Mouse (Mus musculus) limb, embryonic 15.5 days (tissue): ENCODE data around the gene Gm10663. TPM values are rescaled to one million over a fixed set of nuclear protein-coding genes. Genes with fewer than 3 reads are reported as not detected.

Experiments
- ATAC-seq: fragments of 200-750 bp; cut with Nextera tagmentation; 2 replicates; pipeline ENCODE4 v1.8.0; 2017; ENCODE audit warnings: low read depth, moderate TSS enrichment; ENCODE audit not compliant: insufficient number of reproducible peaks, low FRiP score, low TSS enrichment
- H3K27ac ChIP-seq: fragments of 300-500 bp; sonication (generic); 2 replicates; pipeline ENCODE4 v1.5.1; 2015; ENCODE audit warnings: moderate library complexity, mild to moderate bottlenecking, inconsistent platforms
- H3K27me3 ChIP-seq: fragments of 300-500 bp; sonication (generic); 2 replicates; pipeline ENCODE4 v1.6.1; 2015; ENCODE audit warnings: inconsistent platforms
- H3K36me3 ChIP-seq: fragments of 300-500 bp; sonication (generic); 2 replicates; pipeline ENCODE4 v1.6.1; 2015; ENCODE audit warnings: inconsistent platforms
- H3K4me1 ChIP-seq: fragments of 300-500 bp; sonication (generic); 2 replicates; pipeline ENCODE4 v1.6.1; 2015; ENCODE audit warnings: inconsistent platforms
- H3K4me2 ChIP-seq: fragments of 300-500 bp; sonication (generic); 2 replicates; pipeline ENCODE4 v1.6.1; 2015; ENCODE audit warnings: mild to moderate bottlenecking, inconsistent platforms
- H3K4me3 ChIP-seq: fragments of 300-500 bp; sonication (generic); 2 replicates; pipeline ENCODE4 v1.5.1; 2015; ENCODE audit warnings: mild to moderate bottlenecking, inconsistent platforms
- H3K9ac ChIP-seq: fragments of 300-500 bp; sonication (generic); 2 replicates; pipeline ENCODE4 v1.6.1; 2015; ENCODE audit warnings: inconsistent platforms
- H3K9me3 ChIP-seq: fragments of 300-500 bp; sonication (generic); 2 replicates; pipeline ENCODE4 v1.6.1; 2016; ENCODE audit warnings: inconsistent platforms
- WGBS: fragments of 180-500 bp; shearing (Covaris S2); methylation state at CpG from one replicate; pipeline ENCODE4 v1.1.7; 2015; 5-methylcytosine and 5-hydroxymethylcytosine counted together
- polyA plus RNA-seq: library from polyadenylated mRNA; unstranded; fragments of >200 nt; fragmentation: Nextera tagmentation; extraction: Ambion mirVana; gene quantifications from 2 replicates; pipeline ENCODE4 v1.2.1, GENCODE M21; 2015

Gene Gm10663
- polyA plus RNA-seq, 1 experiment from 2014 or later, result not detected

GRCm38 (mm10) chr8:65053968-65054367, 20.9 kb upstream of the Gm10663 start:
- WGBS, result 18% methylated on average over 5 of the region's 5 CpGs
- H3K27me3 ChIP-seq, result no peaks in the 10 kb centered on the region
- H3K27ac ChIP-seq, result no peak overlapping the region
- no peak overlapping the region for H3K4me2 ChIP-seq
- no peak overlapping the region for H3K9ac ChIP-seq
- ATAC-seq, result no peak
- no peaks in the 10 kb centered on the region for H3K9me3 ChIP-seq
- no peaks in the 10 kb centered on the region for H3K36me3 ChIP-seq
- H3K4me3 ChIP-seq, result no peak overlapping the region
- peaks cover 5% of the 10 kb centered on the region; the same call in 1 of the 2 replicates for H3K4me1 ChIP-seq

GRCm38 (mm10) chr8:65056722-65057121, 18.1 kb upstream of the Gm10663 start:
- 90% methylated on average over 4 of the region's 4 CpGs for WGBS

GRCm38 (mm10) chr8:65062195-65062594, 12.6 kb upstream of the Gm10663 start:
- no peak overlapping the region for H3K27ac ChIP-seq
- 79% methylated on average over 4 of the region's 4 CpGs for WGBS
- H3K4me2 ChIP-seq, result no peak overlapping the region
- no peaks in the 10 kb centered on the region for H3K4me1 ChIP-seq
- H3K9me3 ChIP-seq, result no peaks in the 10 kb centered on the region
- no peaks in the 10 kb centered on the region for H3K27me3 ChIP-seq
- no peaks in the 10 kb centered on the region for H3K36me3 ChIP-seq
- no peak overlapping the region for H3K4me3 ChIP-seq
- ATAC-seq, result no peak
- no peak overlapping the region for H3K9ac ChIP-seq

More at GRCm38 (mm10) chr8:65056722-65057121, 18.1 kb upstream of the Gm10663 start:
- no peaks in the 10 kb centered on the region for H3K36me3 ChIP-seq
- no peaks in the 10 kb centered on the region for H3K9me3 ChIP-seq
- H3K4me1 ChIP-seq, result peaks cover 5% of the 10 kb centered on the region; the same call in 1 of the 2 replicates
- H3K4me3 ChIP-seq, result no peak overlapping the region
- no peak overlapping the region for H3K9ac ChIP-seq
- H3K27ac ChIP-seq, result no peak overlapping the region
- H3K4me2 ChIP-seq, result no peak overlapping the region
- ATAC-seq, result no peak
- H3K27me3 ChIP-seq, result no peaks in the 10 kb centered on the region

GRCm38 (mm10) chr8:65064071-65064470, 10.8 kb upstream of the Gm10663 start:
- no peak overlapping the region for H3K4me2 ChIP-seq
- H3K27ac ChIP-seq, result no peak overlapping the region
- no peaks in the 10 kb centered on the region for H3K27me3 ChIP-seq
- no peaks in the 10 kb centered on the region for H3K9me3 ChIP-seq
- H3K36me3 ChIP-seq, result no peaks in the 10 kb centered on the region
- no peaks in the 10 kb centered on the region for H3K4me1 ChIP-seq
- no peak for ATAC-seq
- 28% methylated on average over 2 of the region's 2 CpGs for WGBS
- no peak overlapping the region for H3K4me3 ChIP-seq
- H3K9ac ChIP-seq, result no peak overlapping the region

GRCm38 (mm10) chr8:65065622-65066021, 9.2 kb upstream of the Gm10663 start:
- no peak overlapping the region for H3K4me2 ChIP-seq
- no peak for ATAC-seq
- no peaks in the 10 kb centered on the region for H3K4me1 ChIP-seq
- no peak overlapping the region for H3K9ac ChIP-seq
- no peak overlapping the region for H3K27ac ChIP-seq
- 98% methylated on average over 3 of the region's 3 CpGs for WGBS
- H3K4me3 ChIP-seq, result no peak overlapping the region
- no peaks in the 10 kb centered on the region for H3K36me3 ChIP-seq
- H3K27me3 ChIP-seq, result no peaks in the 10 kb centered on the region
- no peaks in the 10 kb centered on the region for H3K9me3 ChIP-seq

GRCm38 (mm10) chr8:65067031-65067430, 7.8 kb upstream of the Gm10663 start:
- Histone ChIP-seq H3K9me3 (no peaks in the 10 kb centered on the region), H3K9ac (no peak overlapping the region), H3K27me3 (no peaks in the 10 kb centered on the region), H3K4me3 (no peak overlapping the region), H3K4me2 (no peak overlapping the region), H3K4me1 (no peaks in the 10 kb centered on the region), H3K36me3 (no peaks in the 10 kb centered on the region), H3K27ac (no peak overlapping the region)
- ATAC-seq, result no peak
- 83% methylated on average over 4 of the region's 4 CpGs for WGBS

- H3K4me2 ChIP-seq, result no peak overlapping the region
- no peaks in the 10 kb centered on the region for H3K9me3 ChIP-seq
- no peaks in the 10 kb centered on the region for H3K4me1 ChIP-seq
- H3K36me3 ChIP-seq, result no peaks in the 10 kb centered on the region
- H3K9ac ChIP-seq, result no peak overlapping the region
- H3K4me3 ChIP-seq, result no peak overlapping the region
- ATAC-seq, result no peak
- H3K27ac ChIP-seq, result no peak overlapping the region
- WGBS, result 29% methylated on average over 10 of the region's 10 CpGs
- H3K27me3 ChIP-seq, result no peaks in the 10 kb centered on the region
These were observed 7.0 kb upstream of the Gm10663 start for GRCm38 (mm10) chr8:65067694-65068472.

- Histone ChIP-seq H3K27ac (no peak overlapping the region), H3K4me3 (no peak overlapping the region), H3K9ac (no peak overlapping the region), H3K27me3 (no peaks in the 10 kb centered on the region), H3K4me1 (no peaks in the 10 kb centered on the region), H3K36me3 (no peaks in the 10 kb centered on the region), H3K4me2 (no peak overlapping the region), H3K9me3 (no peaks in the 10 kb centered on the region)
- no peak for ATAC-seq
- WGBS, result 85% methylated on average over 4 of the region's 4 CpGs
These were observed 6.4 kb upstream of the Gm10663 start for GRCm38 (mm10) chr8:65068473-65068819.

GRCm38 (mm10) chr8:65070996-65071395, 3.8 kb upstream of the Gm10663 start:
- 60% methylated on average over 4 of the region's 4 CpGs for WGBS
- no peak for ATAC-seq

GRCm38 (mm10) chr8:65080731-65081130, 5.9 kb downstream of the Gm10663 start:
- H3K36me3 ChIP-seq, result no peaks in the 10 kb centered on the region
- H3K4me1 ChIP-seq, result no peaks in the 10 kb centered on the region
- no peak overlapping the region for H3K27ac ChIP-seq
- H3K9me3 ChIP-seq, result no peaks in the 10 kb centered on the region
- no peak overlapping the region for H3K9ac ChIP-seq
- H3K4me3 ChIP-seq, result no peak overlapping the region
- H3K4me2 ChIP-seq, result no peak overlapping the region
- no peaks in the 10 kb centered on the region for H3K27me3 ChIP-seq
- ATAC-seq, result no peak
- 73% methylated on average over 9 of the region's 9 CpGs for WGBS

More at GRCm38 (mm10) chr8:65070996-65071395, 3.8 kb upstream of the Gm10663 start:
- H3K27me3 ChIP-seq, result no peaks in the 10 kb centered on the region
- no peak overlapping the region for H3K9ac ChIP-seq
- H3K4me2 ChIP-seq, result no peak overlapping the region
- no peak overlapping the region for H3K27ac ChIP-seq
- no peaks in the 10 kb centered on the region for H3K36me3 ChIP-seq
- H3K4me3 ChIP-seq, result no peak overlapping the region
- H3K9me3 ChIP-seq, result no peaks in the 10 kb centered on the region
- no peaks in the 10 kb centered on the region for H3K4me1 ChIP-seq

GRCm38 (mm10) chr8:65085680-65086079, 10.8 kb downstream of the Gm10663 start:
- no peak overlapping the region for H3K9ac ChIP-seq

GRCm38 (mm10) chr8:65087711-65088110, 12.9 kb downstream of the Gm10663 start:
- WGBS, result 40% methylated on average over 8 of the region's 8 CpGs
- no peak overlapping the region for H3K4me2 ChIP-seq
- H3K4me3 ChIP-seq, result no peak overlapping the region
- ATAC-seq, result peak; percentile 10; the same call in 1 of the 2 replicates
- H3K27ac ChIP-seq, result no peak overlapping the region
- no peaks in the 10 kb centered on the region for H3K27me3 ChIP-seq
- peaks cover 9% of the 10 kb centered on the region; the same call in 1 of the 2 replicates for H3K4me1 ChIP-seq
- H3K36me3 ChIP-seq, result no peaks in the 10 kb centered on the region
- no peak overlapping the region for H3K9ac ChIP-seq
- H3K9me3 ChIP-seq, result no peaks in the 10 kb centered on the region

More at GRCm38 (mm10) chr8:65085680-65086079, 10.8 kb downstream of the Gm10663 start:
- H3K4me2 ChIP-seq, result no peak overlapping the region
- no peaks in the 10 kb centered on the region for H3K27me3 ChIP-seq
- no peak for ATAC-seq
- H3K27ac ChIP-seq, result no peak overlapping the region
- H3K4me1 ChIP-seq, result peaks cover 9% of the 10 kb centered on the region; the same call in 1 of the 2 replicates
- H3K36me3 ChIP-seq, result no peaks in the 10 kb centered on the region
- 78% methylated on average over 2 of the region's 2 CpGs for WGBS
- no peak overlapping the region for H3K4me3 ChIP-seq
- H3K9me3 ChIP-seq, result no peaks in the 10 kb centered on the region
